Mouse (Mus musculus) liver, embryonic 12.5 days (tissue): Measurements from ENCODE around the gene Fyb. TPM values are rescaled to one million over a fixed set of nuclear protein-coding genes. Genes with fewer than 3 reads are reported as not detected.

Experiments used
- ATAC-seq: fragments of 200-750 bp; cut with Nextera tagmentation; 2 replicates; pipeline ENCODE4 v1.8.0; 2017; ENCODE audit warnings: moderate number of reproducible peaks, mild to moderate bottlenecking, moderate library complexity
- H3K27ac ChIP-seq: fragments of 300-500 bp; sonication (generic); 2 replicates; pipeline ENCODE4 v1.5.1; 2016; ENCODE audit warnings: mild to moderate bottlenecking
- H3K27me3 ChIP-seq: fragments of 300-500 bp; sonication (generic); replicated peaks from 2 replicates; pipeline ENCODE4 v1.6.1; 2016; ENCODE audit warnings: mild to moderate bottlenecking, moderate library complexity
- H3K36me3 ChIP-seq: fragments of 300-500 bp; sonication (generic); 2 replicates; pipeline ENCODE4 v1.6.1; 2016; ENCODE audit warnings: mild to moderate bottlenecking, moderate library complexity
- H3K4me1 ChIP-seq: fragments of 300-500 bp; sonication (generic); 2 replicates; pipeline ENCODE4 v1.6.1; 2016
- H3K4me2 ChIP-seq: fragments of 300-500 bp; sonication (generic); 2 replicates; pipeline ENCODE4 v1.6.1; 2016; ENCODE audit warnings: mild to moderate bottlenecking, moderate library complexity
- H3K4me3 ChIP-seq: fragments of 300-500 bp; sonication (generic); 2 replicates; pipeline ENCODE4 v1.5.1; 2016; ENCODE audit warnings: mild to moderate bottlenecking, moderate library complexity
- H3K9ac ChIP-seq: fragments of 300-500 bp; sonication (generic); 2 replicates; pipeline ENCODE4 v1.6.1; 2016; ENCODE audit warnings: mild to moderate bottlenecking, moderate library complexity
- H3K9me3 ChIP-seq: fragments of 300-500 bp; sonication (generic); replicated peaks from 2 replicates; pipeline ENCODE4 v1.6.1; 2016; ENCODE audit warnings: mild to moderate bottlenecking, moderate library complexity
- WGBS: fragments of 180-500 bp; shearing (Covaris S2); methylation state at CpG from one replicate; pipeline ENCODE4 v1.1.7; 2016; ENCODE audit not compliant: insufficient replicate concordance; 5-methylcytosine and 5-hydroxymethylcytosine counted together
- polyA plus RNA-seq: library from polyadenylated mRNA; unstranded; fragments of >200 nt; fragmentation: Nextera tagmentation; extraction: Ambion mirVana; gene quantifications from 2 replicates; pipeline ENCODE4 v1.2.1, GENCODE M21; 2016

Fyb gene
- polyA plus RNA-seq, 1 experiment from 2014 or later, result 32.2 TPM

DNA sequence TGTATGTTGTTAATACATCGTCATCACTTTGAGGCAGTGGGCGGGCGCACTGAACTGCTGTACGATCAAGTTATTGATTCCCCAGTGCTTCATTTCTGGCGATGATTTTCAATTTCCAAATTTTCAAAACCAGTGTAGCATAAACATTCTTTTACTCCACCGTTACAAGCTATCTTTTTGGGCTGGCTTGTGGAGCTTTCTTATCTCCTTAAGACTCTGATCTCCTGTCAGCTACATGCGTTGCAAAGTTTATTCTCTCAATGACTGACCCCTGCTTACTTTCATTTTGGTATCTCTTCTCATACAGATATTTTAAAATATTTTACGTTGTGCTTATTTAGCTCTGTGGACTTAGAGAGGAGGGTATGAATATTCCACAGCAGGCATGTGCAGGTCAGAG lies 11.9 kb downstream of the Fyb start:
- no peak for ATAC-seq
- Histone ChIP-seq H3K9ac (no peak overlapping the region), H3K36me3 (no peaks in the 10 kb centered on the region), H3K27ac (no peak overlapping the region), H3K27me3 (no peaks in the 10 kb centered on the region), H3K9me3 (no peaks in the 10 kb centered on the region), H3K4me1 (peaks cover 14% of the 10 kb centered on the region), H3K4me2 (peak overlapping the region; percentile 24), H3K4me3 (no peak overlapping the region)
- WGBS, result 54% methylated on average over 8 of the region's 8 CpGs

DNA sequence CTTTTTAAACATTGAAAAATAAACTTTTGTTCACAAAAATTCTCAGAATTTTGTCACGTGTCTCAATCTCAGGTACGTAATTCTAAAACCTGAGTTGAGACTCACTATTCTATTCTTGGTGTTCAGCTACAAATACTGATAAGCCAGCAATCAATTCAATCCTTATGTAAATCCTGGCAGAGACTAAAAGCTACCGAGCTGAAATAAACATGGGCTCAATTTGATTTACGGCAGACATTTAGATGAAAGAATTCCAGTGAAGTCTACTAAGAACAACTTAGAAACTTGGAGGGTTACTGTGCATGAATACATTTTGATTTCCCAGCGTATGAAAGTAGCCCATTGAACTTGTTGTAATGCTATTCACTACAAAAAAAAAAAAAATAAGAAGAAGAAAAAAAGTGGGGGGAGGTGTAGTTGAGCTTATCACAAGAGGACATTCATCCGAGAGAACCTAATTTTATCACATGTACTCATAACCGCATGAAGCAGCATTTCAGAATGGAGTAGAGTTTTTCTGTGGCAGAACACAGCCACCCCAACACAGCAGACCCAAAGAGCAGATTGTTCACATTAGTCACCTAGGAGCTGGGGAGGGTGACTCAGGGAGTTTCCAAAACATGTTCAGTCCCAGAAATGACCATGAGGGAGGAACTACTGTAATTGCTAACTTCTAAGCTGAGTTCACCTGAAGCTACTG lies 17.1 kb downstream of the Fyb start:
- Histone ChIP-seq H3K9me3 (no peaks in the 10 kb centered on the region), H3K4me1 (peaks cover 17% of the 10 kb centered on the region), H3K4me3 (no peak overlapping the region), H3K27ac (no peak overlapping the region), H3K4me2 (peak overlapping the region; percentile 19; the same call in 1 of the 2 replicates), H3K36me3 (no peaks in the 10 kb centered on the region), H3K9ac (no peak overlapping the region), H3K27me3 (no peaks in the 10 kb centered on the region)
- WGBS, result 27% methylated on average over 7 of the region's 7 CpGs
- ATAC-seq, result peak; percentile 72

DNA sequence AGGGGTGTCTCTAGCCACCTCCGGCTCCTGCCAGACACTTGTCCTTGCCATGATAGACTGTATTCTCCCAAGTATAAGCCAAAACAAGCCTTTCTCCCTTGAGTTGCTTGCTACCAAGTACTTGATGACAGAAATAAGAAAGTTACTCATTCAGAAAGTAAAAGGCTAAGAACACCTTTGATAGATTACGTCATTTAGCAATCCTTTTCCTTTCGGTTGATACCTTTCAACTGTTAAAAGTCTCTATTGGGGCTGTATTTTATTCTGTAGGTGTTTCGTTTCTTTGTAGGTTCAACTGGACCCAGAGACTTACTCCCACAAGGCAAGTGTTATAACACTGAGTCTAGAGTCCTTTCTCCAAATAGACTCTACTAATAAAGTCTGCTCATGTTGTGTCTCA lies 26.3 kb downstream of the Fyb start:
- ATAC-seq, result no peak
- no peak overlapping the region for H3K27ac ChIP-seq
- H3K9me3 ChIP-seq, result no peaks in the 10 kb centered on the region
- no peak overlapping the region for H3K4me3 ChIP-seq
- H3K9ac ChIP-seq, result no peak overlapping the region
- H3K4me1 ChIP-seq, result peaks cover 20% of the 10 kb centered on the region
- 88% methylated on average over 4 of the region's 4 CpGs for WGBS
- H3K4me2 ChIP-seq, result no peak overlapping the region
- no peaks in the 10 kb centered on the region for H3K36me3 ChIP-seq
- no peaks in the 10 kb centered on the region for H3K27me3 ChIP-seq

DNA sequence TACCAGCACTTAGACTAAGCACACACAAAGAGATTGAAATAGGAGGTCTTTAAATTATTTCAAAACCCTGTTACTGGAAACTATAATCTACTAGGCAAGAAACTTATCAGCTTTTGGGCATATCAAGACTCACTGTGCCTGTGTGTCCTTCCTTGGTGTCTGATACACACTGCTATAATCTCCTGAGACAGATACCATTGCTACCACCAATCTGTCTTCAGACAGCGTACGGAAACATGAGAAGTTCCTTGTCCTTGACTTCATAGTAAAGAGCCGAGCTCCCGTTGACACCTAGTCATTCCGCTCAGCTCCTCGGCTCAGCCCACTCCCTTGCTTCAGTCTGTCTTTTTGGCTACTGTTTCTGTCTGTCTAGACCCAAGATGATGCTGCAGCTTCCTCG lies 29.2 kb downstream of the Fyb start:
- Histone ChIP-seq H3K9me3 (no peaks in the 10 kb centered on the region), H3K4me1 (peaks cover 47% of the 10 kb centered on the region), H3K27me3 (no peaks in the 10 kb centered on the region), H3K4me2 (peak overlapping the region; percentile 24; the same call in 1 of the 2 replicates), H3K9ac (no peak overlapping the region), H3K4me3 (no peak overlapping the region), H3K36me3 (no peaks in the 10 kb centered on the region), H3K27ac (no peak overlapping the region)
- peak; percentile 78 for ATAC-seq
- WGBS, result 42% methylated on average over 7 of the region's 7 CpGs

DNA sequence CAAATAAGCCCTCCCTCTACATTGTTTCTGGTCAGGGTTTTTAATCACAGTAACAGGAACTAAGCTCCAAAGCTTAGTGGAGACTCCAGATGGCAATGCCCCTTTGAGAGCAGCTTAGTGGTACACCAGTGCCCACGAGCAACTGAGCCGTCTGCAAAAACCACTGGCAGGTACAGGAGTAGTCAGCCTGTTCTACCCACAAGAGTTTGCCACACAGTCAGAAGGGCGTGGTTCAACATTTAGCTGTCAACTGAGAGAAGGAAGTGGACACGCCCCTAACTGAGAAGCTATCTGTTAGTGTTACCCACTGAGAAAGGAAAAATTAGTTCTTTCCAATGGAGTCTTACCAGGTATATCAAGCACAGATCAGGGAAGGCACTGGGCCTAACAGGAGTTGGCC lies 32.1 kb downstream of the Fyb start:
- H3K9me3 ChIP-seq, result no peaks in the 10 kb centered on the region
- no peaks in the 10 kb centered on the region for H3K27me3 ChIP-seq
- no peak overlapping the region for H3K4me3 ChIP-seq
- H3K9ac ChIP-seq, result no peak overlapping the region
- H3K27ac ChIP-seq, result no peak overlapping the region
- ATAC-seq, result peak; percentile 82; the same call in 1 of the 2 replicates
- no peaks in the 10 kb centered on the region for H3K36me3 ChIP-seq
- WGBS, result 19% methylated on average over 4 of the region's 4 CpGs
- no peak overlapping the region for H3K4me2 ChIP-seq
- peaks cover 54% of the 10 kb centered on the region for H3K4me1 ChIP-seq

DNA sequence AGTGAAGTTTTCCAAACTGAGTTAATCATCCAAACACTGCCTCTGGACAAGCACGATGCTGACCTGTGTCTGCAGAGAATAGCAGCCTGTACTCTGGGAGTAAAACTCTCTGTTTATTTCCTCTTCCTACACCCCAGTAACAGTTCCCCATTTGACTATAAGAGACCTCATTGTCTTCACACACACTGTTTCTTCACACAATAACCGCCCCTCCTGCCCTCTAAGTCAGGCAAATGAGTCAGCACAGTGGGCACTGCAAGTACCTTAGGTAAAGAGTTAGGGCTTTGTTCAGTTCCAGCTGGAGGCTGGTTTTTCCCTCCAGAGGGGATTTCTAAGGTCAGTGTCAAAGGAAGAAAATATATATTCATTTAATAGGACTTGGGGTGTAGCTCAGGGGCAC lies 32.9 kb downstream of the Fyb start:
- H3K4me2 ChIP-seq, result no peak overlapping the region
- H3K4me3 ChIP-seq, result no peak overlapping the region
- H3K4me1 ChIP-seq, result peaks cover 54% of the 10 kb centered on the region
- no peaks in the 10 kb centered on the region for H3K36me3 ChIP-seq
- no peak overlapping the region for H3K27ac ChIP-seq
- no peak overlapping the region for H3K9ac ChIP-seq
- no peak for ATAC-seq
- no peaks in the 10 kb centered on the region for H3K27me3 ChIP-seq
- no peaks in the 10 kb centered on the region for H3K9me3 ChIP-seq
- WGBS, result 35% methylated on average over 2 of the region's 2 CpGs

DNA sequence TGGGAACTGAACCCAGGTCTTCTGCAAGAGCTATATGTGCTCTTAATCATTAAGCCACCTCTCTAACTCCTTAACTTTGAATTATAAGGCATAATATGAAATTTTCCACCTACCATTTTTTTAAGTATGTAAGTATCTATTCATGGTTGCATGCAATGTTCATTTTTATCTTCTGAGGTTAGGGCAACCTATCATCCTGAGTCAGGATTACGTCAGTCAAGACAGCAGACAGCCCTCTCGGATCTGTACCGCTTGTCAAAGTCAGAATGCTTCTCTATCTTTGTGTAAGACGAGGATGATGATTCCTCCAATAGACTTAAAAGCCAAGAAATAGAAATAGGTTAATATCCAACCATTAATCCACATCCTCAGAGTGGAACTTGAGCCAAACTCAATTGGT lies 33.6 kb downstream of the Fyb start:
- H3K27ac ChIP-seq, result no peak overlapping the region
- H3K4me1 ChIP-seq, result peaks cover 54% of the 10 kb centered on the region
- ATAC-seq, result no peak
- H3K36me3 ChIP-seq, result no peaks in the 10 kb centered on the region
- no peak overlapping the region for H3K4me3 ChIP-seq
- no peak overlapping the region for H3K9ac ChIP-seq
- 49% methylated on average over 4 of the region's 4 CpGs for WGBS
- no peak overlapping the region for H3K4me2 ChIP-seq
- H3K9me3 ChIP-seq, result no peaks in the 10 kb centered on the region
- H3K27me3 ChIP-seq, result no peaks in the 10 kb centered on the region

DNA sequence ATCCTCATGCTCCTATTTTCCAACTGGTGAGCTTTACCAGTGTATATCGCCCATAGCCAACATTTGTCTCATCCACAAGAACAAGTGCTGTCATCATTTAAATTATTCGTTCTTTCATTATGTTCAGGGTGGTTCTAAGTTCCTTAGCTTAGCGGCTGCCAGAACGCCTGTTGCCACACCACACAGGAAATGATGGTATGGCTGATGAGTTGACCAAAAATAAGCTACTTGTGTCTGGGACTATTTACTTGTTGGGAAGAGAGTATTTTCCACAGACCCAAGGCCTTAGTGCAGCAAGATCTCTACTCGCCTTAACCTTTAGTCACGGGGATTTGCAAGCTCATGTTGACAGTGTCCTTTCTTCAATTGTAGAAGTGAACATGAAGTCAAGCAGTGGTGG lies 34.3 kb downstream of the Fyb start:
- no peak for ATAC-seq

DNA sequence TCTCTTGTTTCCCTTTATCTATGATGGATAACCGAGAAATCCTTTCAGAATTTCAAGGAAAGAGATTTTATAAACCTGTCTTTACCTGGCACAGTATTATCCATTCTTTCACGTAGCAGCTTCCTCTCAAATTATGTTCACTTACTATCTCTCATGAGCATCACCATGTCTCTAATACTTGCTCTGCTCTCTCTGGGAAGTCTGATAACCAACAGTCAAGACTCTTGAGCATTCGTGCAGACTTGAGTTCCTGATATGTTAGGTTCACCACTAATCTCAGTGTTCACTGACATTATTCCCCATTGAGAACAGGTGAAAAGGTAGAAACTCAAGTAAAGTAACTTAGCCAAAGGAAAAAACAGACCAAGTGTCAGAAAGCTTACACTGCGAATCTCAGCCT lies 34.9 kb downstream of the Fyb start:
- no peak overlapping the region for H3K9ac ChIP-seq
- no peak for ATAC-seq
- 48% methylated on average over 4 of the region's 4 CpGs for WGBS

More for the DNA sequence above, 34.3 kb downstream of the Fyb start:
- no peaks in the 10 kb centered on the region for H3K27me3 ChIP-seq
- H3K9ac ChIP-seq, result no peak overlapping the region
- peaks cover 51% of the 10 kb centered on the region for H3K4me1 ChIP-seq
- H3K4me2 ChIP-seq, result no peak overlapping the region
- H3K27ac ChIP-seq, result no peak overlapping the region
- no peaks in the 10 kb centered on the region for H3K9me3 ChIP-seq
- H3K4me3 ChIP-seq, result no peak overlapping the region
- 55% methylated on average over 6 of the region's 6 CpGs for WGBS
- no peaks in the 10 kb centered on the region for H3K36me3 ChIP-seq

DNA sequence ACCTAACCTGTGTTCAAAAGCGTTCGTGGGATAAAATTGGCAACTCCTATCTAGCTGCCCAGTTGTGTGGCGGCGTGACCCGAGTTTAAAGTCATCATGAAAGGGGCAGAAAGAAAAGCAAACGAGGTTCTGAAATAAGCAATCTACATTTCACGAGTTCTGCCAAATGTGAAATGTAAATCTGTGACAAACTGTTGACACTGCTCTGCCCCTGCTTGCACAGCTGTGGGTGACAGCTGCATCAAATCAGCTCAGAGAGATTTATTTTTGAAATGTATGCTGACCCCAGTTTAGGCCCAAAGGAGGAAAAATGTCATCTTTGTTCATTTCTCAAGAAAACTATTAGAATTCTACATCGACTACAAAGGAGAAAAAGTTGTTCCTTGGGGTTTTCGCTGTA lies 36.5 kb downstream of the Fyb start:
- Histone ChIP-seq H3K27ac (no peak overlapping the region), H3K9me3 (no peaks in the 10 kb centered on the region), H3K27me3 (no peaks in the 10 kb centered on the region), H3K9ac (no peak overlapping the region), H3K36me3 (no peaks in the 10 kb centered on the region), H3K4me2 (no peak overlapping the region), H3K4me3 (no peak overlapping the region), H3K4me1 (peaks cover 34% of the 10 kb centered on the region)
- ATAC-seq, result no peak
- WGBS, result 70% methylated on average over 9 of the region's 9 CpGs

More for the DNA sequence above, 34.9 kb downstream of the Fyb start:
- Histone ChIP-seq H3K27ac (no peak overlapping the region), H3K4me1 (peaks cover 44% of the 10 kb centered on the region), H3K27me3 (no peaks in the 10 kb centered on the region), H3K4me3 (no peak overlapping the region), H3K4me2 (no peak overlapping the region), H3K36me3 (no peaks in the 10 kb centered on the region), H3K9me3 (no peaks in the 10 kb centered on the region)

DNA sequence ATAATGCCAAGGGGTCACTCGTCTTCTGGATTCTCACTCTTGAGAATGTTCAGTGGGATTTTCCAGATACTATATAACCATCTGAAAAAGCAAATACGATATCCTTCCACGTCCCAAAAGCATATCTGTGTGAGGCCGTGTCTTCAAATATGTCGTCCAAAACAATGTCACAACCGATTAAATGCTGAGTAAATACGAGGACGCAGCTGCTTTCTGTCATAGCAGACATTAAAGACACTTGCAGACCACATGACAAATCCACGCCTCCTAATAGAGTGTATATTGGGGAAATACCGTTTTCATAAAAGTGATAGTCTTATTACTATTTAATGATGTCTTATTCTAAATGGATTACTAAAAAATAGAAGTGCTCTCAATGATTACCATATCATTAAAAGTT lies 38.0 kb downstream of the Fyb start:
- Histone ChIP-seq H3K36me3 (no peaks in the 10 kb centered on the region), H3K4me3 (no peak overlapping the region), H3K4me1 (peaks cover 25% of the 10 kb centered on the region; the same call in 1 of the 2 replicates), H3K27ac (no peak overlapping the region), H3K27me3 (no peaks in the 10 kb centered on the region), H3K9me3 (no peaks in the 10 kb centered on the region), H3K9ac (no peak overlapping the region), H3K4me2 (no peak overlapping the region)
- ATAC-seq, result no peak
- 75% methylated on average over 10 of the region's 10 CpGs for WGBS

DNA sequence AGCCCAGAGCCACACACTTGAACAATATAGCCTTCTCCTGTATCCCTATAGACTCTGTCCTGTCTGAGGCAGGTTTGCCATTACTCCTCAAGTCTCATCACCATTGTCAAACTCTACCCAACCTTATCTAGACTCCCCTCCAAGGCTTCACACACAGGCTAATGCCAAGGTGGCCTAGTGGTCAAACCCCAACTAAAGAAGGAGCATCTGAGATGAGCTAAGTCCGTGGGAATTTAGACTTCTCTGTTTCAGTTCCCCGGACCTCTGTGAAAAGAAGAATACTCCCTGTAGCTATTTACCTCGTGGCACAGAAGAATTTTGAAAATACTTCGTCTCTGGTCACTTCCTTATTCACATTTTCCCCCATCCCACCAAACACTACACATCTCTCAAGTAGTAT lies 39.5 kb downstream of the Fyb start:
- Histone ChIP-seq H3K27me3 (no peaks in the 10 kb centered on the region), H3K4me3 (no peak overlapping the region), H3K36me3 (no peaks in the 10 kb centered on the region), H3K9ac (no peak overlapping the region), H3K9me3 (0 out of 2 replicates have a peak, but pooled peaks cover 3% of the 10 kb centered on the region), H3K4me1 (peaks cover 13% of the 10 kb centered on the region; the same call in 1 of the 2 replicates), H3K27ac (no peak overlapping the region), H3K4me2 (no peak overlapping the region)
- ATAC-seq, result no peak
- 58% methylated on average over 4 of the region's 4 CpGs for WGBS

DNA sequence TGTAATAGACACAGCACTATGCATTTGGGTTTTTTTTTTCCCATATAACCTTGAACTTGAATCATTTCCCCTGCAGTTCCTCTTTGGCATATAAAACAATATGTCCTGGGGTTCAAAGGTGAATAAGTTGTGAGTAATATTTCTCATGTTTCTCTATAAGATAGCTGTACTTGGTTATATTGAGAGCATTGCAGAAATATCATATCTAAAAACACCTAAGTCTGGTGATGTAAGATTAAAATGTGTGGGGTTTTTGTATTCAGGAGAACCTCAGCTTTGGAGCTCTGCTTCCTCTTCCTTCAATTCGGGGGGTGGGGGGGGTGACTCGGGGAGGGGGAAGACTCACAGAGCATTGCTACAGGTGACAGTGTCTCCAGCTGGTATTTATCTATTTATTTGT lies 40.0 kb downstream of the Fyb start:
- H3K9me3 ChIP-seq, result 0 out of 2 replicates have a peak, but pooled peaks cover 3% of the 10 kb centered on the region
- ATAC-seq, result no peak
- no peaks in the 10 kb centered on the region for H3K27me3 ChIP-seq
- H3K9ac ChIP-seq, result no peak overlapping the region
- no peak overlapping the region for H3K4me2 ChIP-seq
- WGBS, result 33% methylated on average over 2 of the region's 2 CpGs
- H3K27ac ChIP-seq, result no peak overlapping the region
- no peaks in the 10 kb centered on the region for H3K36me3 ChIP-seq
- H3K4me3 ChIP-seq, result no peak overlapping the region
- H3K4me1 ChIP-seq, result peaks cover 13% of the 10 kb centered on the region
